Mouse (Mus musculus) midbrain, embryonic 13.5 days (tissue): ENCODE measurements around the gene Egfl6. TPM values are rescaled to one million over a fixed set of nuclear protein-coding genes. Genes with fewer than 3 reads are reported as not detected.

Experiments used
- ATAC-seq: fragments of 200-750 bp; cut with Nextera tagmentation; 2 replicates; pipeline ENCODE4 v1.8.0; 2017; ENCODE audit warnings: mild to moderate bottlenecking, moderate TSS enrichment, moderate library complexity
- H3K27ac ChIP-seq: fragments of 300-500 bp; sonication (generic); 2 replicates; pipeline ENCODE4 v1.5.1; 2015; ENCODE audit warnings: inconsistent platforms, mild to moderate bottlenecking, moderate library complexity
- H3K27me3 ChIP-seq: fragments of 300-500 bp; sonication (generic); 2 replicates; pipeline ENCODE4 v1.6.1; 2015; ENCODE audit warnings: mild to moderate bottlenecking, inconsistent platforms
- H3K36me3 ChIP-seq: fragments of 300-500 bp; sonication (generic); 2 replicates; pipeline ENCODE4 v1.6.1; 2015; ENCODE audit warnings: mild to moderate bottlenecking, inconsistent platforms
- H3K4me1 ChIP-seq: fragments of 300-500 bp; sonication (generic); replicated peaks from 2 replicates; pipeline ENCODE4 v1.6.1; 2015; ENCODE audit warnings: inconsistent platforms
- H3K4me2 ChIP-seq: fragments of 300-500 bp; sonication (generic); replicated peaks from 2 replicates; pipeline ENCODE4 v1.6.1; 2015; ENCODE audit warnings: moderate library complexity, mild to moderate bottlenecking, inconsistent platforms
- H3K4me3 ChIP-seq: fragments of 300-500 bp; sonication (generic); replicated peaks from 2 replicates; pipeline ENCODE4 v1.5.1; 2015; ENCODE audit warnings: mild to moderate bottlenecking, inconsistent platforms
- H3K9ac ChIP-seq: fragments of 300-500 bp; sonication (generic); replicated peaks from 2 replicates; pipeline ENCODE4 v1.6.1; 2015; ENCODE audit warnings: mild to moderate bottlenecking, inconsistent platforms
- H3K9me3 ChIP-seq: fragments of 300-500 bp; sonication (generic); 2 replicates; pipeline ENCODE4 v1.6.1; 2016; ENCODE audit warnings: mild to moderate bottlenecking, inconsistent platforms
- WGBS: fragments of 180-500 bp; shearing (Covaris S2); methylation state at CpG from one replicate; pipeline ENCODE4 v1.1.7; 2015; 5-methylcytosine and 5-hydroxymethylcytosine counted together
- polyA plus RNA-seq: library from polyadenylated mRNA; unstranded; fragments of >200 nt; fragmentation: Nextera tagmentation; extraction: Ambion mirVana; gene quantifications from 2 replicates; pipeline ENCODE4 v1.2.1, GENCODE M21; 2015

Gene Egfl6
- polyA plus RNA-seq, 1 experiment from 2014 or later = 1.0 TPM

- Histone ChIP-seq H3K9ac (no peak overlapping the region), H3K27ac (no peak overlapping the region), H3K27me3 (0 out of 2 replicates have a peak, but pooled peaks cover 2% of the 10 kb centered on the region), H3K36me3 (no peaks in the 10 kb centered on the region), H3K4me2 (peak overlapping the region; percentile 64), H3K4me1 (peaks cover 9% of the 10 kb centered on the region; the same call in 1 of the 2 replicates), H3K4me3 (no peak overlapping the region), H3K9me3 (no peaks in the 10 kb centered on the region)
- ATAC-seq = no peak
- WGBS = 78% methylated on average over 6 of the region's 6 CpGs
Observed at GRCm38 (mm10) chrX:166477393-166477792, 108.1 kb downstream of the Egfl6 start.

Other genes starting within 250 kb of the Egfl6 start
- gene Trappc2, start 145.1 kb downstream of the Egfl6 start, polyA plus RNA-seq = 77.0 and 85.4 TPM in 2 replicates
- 7.5 and 8.3 TPM in 2 replicates for gene Ofd1, start 145.0 kb downstream of the Egfl6 start, polyA plus RNA-seq
- gene Rab9, start 105.9 kb downstream of the Egfl6 start, polyA plus RNA-seq = 40.7 and 50.2 TPM in 2 replicates
- 9.4 and 10.1 TPM in 2 replicates for gene Tceanc, start 67.2 kb downstream of the Egfl6 start, polyA plus RNA-seq